Mouse (Mus musculus) central nervous system, embryonic 18 days (tissue): ENCODE measurements around the gene Armt1. TPM values are rescaled to one million over a fixed set of nuclear protein-coding genes. Genes with fewer than 3 reads are reported as not detected.

Experiments used
- polyA plus RNA-seq: library from polyadenylated mRNA; depleted of rRNA; stranded (reverse); fragments of >200 nt; gene quantifications from 2 replicates; pipeline ENCODE4 v1.2.3, GENCODE M21; 2012; rRNA removed

Armt1 gene
- 11.4 and 12.0 TPM in 2 replicates for polyA plus RNA-seq

GRCm38 (mm10) chr10:4432123-4432931, at the start of gene Armt1, which contains the start of gene Rmnd1:
Armt1 (plus strand) TSS chr10:4432467.
Rmnd1 (minus strand) TSS chr10:4432388.

GRCm38 (mm10) chr10:4387701-4388383, 44.4 kb upstream of the Armt1 start, which contains the start of gene Zbtb2:
Zbtb2 (minus strand) TSS chr10:4388108.

GRCm38 (mm10) chr10:4482355-4482754, 50.1 kb downstream of the Armt1 start, which contains the start of gene Ccdc170:
Ccdc170 (plus strand) TSS chr10:4482502.

Other genes starting within 250 kb of the Armt1 start
- 24.0 and 27.5 TPM in 2 replicates for gene Akap12, start 166.1 kb upstream of the Armt1 start, polyA plus RNA-seq
- gene Zbtb2, start 44.4 kb upstream of the Armt1 start, polyA plus RNA-seq = 12.3 and 13.1 TPM in 2 replicates
- 59.6 and 60.1 TPM in 2 replicates for gene Rmnd1, start 79 bp upstream of the Armt1 start, polyA plus RNA-seq
- gene Ccdc170, start 50.0 kb downstream of the Armt1 start, polyA plus RNA-seq = 0.45 and 0.47 TPM in 2 replicates
- gene Esr1, start 179.1 kb downstream of the Armt1 start, polyA plus RNA-seq = 0.64 and 0.65 TPM in 2 replicates